Mouse (Mus musculus) gastrocnemius, postnatal 10 days (tissue): Measurements from ENCODE around the gene Smc5. TPM values are rescaled to one million over a fixed set of nuclear protein-coding genes. Genes with fewer than 3 reads are reported as not detected.
A peak's percentile ranks its signal among the peaks of the same experiment; 100 is the strongest.

Experiments
- DNase-seq: peaks from one replicate; pipeline ENCODE4 v3.0.0; 2021; ENCODE audit warnings: mixed read lengths
- long read RNA-seq, 2 experiments: library from polyadenylated mRNA; stranded (forward); transcript quantifications; one replicate each; pipeline ENCODE4 v2.0.0; 2021
- total RNA-seq, 2 experiments: library from RNA; stranded (reverse); gene quantifications; 2 replicates each; pipeline ENCODE4 v1.2.3; 2021

Gene Smc5
- 10 to 100 TPM; 19.1 to 25.8 TPM for total RNA-seq
- long read RNA-seq, experiment 1, full-length matches to known transcripts, result 7 of 17 reads
- long read RNA-seq, experiment 1, partial matches to known transcripts, result 2 of 17 reads
- long read RNA-seq, experiment 1, other reads (novel, unspliced or antisense), result 8 of 17 reads
- long read RNA-seq, experiment 2, full-length matches to known transcripts, result 4 of 7 reads
- long read RNA-seq, experiment 2, partial matches to known transcripts, result 1 of 7 reads
- long read RNA-seq, experiment 2, other reads (novel, unspliced or antisense), result 2 of 7 reads

- DNase-seq, result peak; percentile 97
Measured at GRCm38 (mm10) chr19:23273355-23274053, at the start of gene Smc5. Smc5 (minus strand) TSS chr19:23273897.

GRCm38 (mm10) chr19:23323107-23323506 is 49.4 kb upstream of the Smc5 start:
- no peak for DNase-seq

- no peak for DNase-seq
Measured at GRCm38 (mm10) chr19:23317989-23318358, 44.3 kb upstream of the Smc5 start.

DNA sequence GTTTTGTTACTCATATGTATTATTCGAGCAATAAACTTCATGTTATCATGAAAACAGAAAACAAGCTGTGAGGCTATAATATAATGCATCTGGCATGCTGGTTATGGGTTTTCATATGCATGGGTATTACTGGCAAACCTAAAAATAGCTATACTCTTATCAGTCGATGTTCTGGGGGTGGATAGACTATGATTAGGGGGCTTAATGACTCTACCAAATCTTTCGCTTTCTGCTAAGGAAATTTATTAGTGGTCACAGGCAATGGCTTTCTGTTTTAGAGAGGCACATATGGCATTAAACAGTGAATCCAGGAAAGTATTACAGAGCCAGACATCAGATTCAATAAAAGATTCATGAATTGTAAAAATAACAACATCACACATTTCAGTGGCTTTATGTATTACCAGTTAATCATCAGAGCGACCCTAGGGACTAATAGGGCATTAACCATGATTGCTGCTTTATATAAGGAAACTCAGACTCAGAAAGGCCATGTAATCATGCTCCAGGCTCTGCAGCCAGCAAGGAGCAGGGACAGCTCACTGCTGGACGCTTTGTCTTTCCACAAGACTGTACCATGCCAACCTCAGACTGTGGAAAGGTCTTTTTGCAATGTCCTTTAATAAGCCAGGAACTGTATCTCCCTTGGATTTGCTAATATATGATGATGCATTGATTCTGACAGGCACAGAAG is 43.7 kb upstream of the Smc5 start:
- no peak for DNase-seq

DNA sequence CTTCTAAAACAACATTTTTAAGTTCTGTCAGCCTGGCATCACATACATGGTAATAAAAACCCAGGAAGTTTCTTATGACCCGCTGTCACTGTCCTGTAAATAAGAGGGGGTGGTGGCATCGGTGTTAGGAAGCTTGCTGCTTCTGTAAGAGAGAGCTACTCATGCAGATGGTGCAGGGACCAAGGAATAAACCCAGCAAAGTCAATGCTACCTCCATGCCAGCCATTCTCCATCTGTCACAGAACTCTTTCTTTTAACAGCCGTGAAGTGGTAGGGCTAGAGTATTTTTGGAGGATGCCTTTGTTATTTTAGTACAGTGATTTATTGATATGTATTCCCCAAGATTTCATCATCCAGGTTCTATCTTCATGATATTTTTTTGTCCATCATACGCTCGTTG is 43.2 kb upstream of the Smc5 start:
- no peak for DNase-seq

GRCm38 (mm10) chr19:23309979-23310378 is 36.3 kb upstream of the Smc5 start:
- DNase-seq, result no peak

DNA sequence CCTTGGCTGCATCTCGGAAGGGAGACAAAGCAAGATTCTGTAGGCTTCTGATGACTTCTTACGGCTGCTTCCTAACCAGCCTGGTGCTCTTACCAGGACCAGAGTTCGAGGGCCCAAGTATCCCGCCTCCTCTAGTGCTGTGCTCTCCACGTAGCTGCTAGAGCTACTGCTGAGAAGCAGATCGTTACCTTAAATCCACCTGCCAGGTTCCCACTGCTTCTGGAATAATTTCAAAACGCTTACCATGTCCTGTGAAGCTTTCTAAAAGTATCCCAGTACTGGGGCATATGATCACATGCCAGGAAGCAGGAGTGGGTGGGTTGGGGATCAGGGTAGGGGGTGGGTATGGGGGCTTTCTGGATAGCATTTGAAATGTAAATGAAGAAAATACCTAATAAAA is 33.0 kb upstream of the Smc5 start:
- no peak for DNase-seq

- DNase-seq, result no peak
Measured at GRCm38 (mm10) chr19:23299987-23300386, 26.3 kb upstream of the Smc5 start.

GRCm38 (mm10) chr19:23298917-23299316 is 25.2 kb upstream of the Smc5 start:
- no peak for DNase-seq

- DNase-seq, result no peak
Measured at GRCm38 (mm10) chr19:23297191-23297590, 23.5 kb upstream of the Smc5 start.

- DNase-seq, result no peak
Measured at GRCm38 (mm10) chr19:23289251-23289650, 15.6 kb upstream of the Smc5 start.

GRCm38 (mm10) chr19:23281911-23282660 is 8.4 kb upstream of the Smc5 start:
- no peak for DNase-seq

GRCm38 (mm10) chr19:23274054-23274724 is 492 bp upstream of the Smc5 start:
- no peak for DNase-seq

- no peak for DNase-seq
Measured at GRCm38 (mm10) chr19:23256771-23257170, 16.9 kb downstream of the Smc5 start.

- DNase-seq, result no peak
Measured at GRCm38 (mm10) chr19:23246473-23246872, 27.2 kb downstream of the Smc5 start.

GRCm38 (mm10) chr19:23225065-23225464 is 48.6 kb downstream of the Smc5 start:
- DNase-seq, result no peak

GRCm38 (mm10) chr19:23214326-23214725 is 59.4 kb downstream of the Smc5 start:
- DNase-seq, result no peak

DNA sequence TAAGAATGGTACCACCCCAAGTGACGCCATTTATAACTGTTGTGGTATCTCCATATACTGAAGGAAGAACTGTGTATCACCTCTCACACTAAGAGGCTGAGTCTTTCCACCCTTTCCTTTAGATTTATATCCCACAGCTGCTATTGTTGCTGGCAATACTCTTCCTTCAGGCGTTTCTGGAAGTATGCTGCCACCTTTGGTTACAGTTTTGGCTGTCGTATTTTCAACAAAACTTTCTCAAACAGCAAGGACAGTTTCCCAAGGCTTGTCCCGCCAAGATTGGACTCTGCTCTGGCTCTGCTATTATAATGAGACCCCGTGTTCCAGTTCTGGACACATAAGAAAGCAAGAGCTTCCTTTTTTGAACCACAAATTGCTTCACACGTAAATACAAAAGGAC is 62.4 kb downstream of the Smc5 start:
- DNase-seq, result no peak

- no peak for DNase-seq
Measured at GRCm38 (mm10) chr19:23203505-23204053, 70.1 kb downstream of the Smc5 start.

DNA sequence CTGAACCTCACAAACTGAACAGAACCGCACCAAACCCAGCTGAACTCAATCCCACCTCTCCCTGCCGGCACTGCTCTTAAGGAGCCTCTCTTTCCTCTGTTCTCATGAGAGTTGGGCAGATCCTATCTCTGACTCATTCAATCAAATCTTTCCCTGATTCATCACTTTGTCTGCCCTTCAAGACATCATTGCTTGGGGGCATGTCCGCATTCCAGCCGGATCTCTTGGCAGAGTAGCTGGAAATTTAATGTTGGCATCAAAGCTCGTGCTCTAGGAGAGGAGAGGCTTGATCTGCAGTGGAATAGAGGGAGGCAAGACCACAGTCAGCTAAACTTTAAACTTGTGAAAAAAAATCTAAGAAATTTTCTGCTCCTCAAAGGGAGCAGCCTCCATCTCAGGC is 71.6 kb downstream of the Smc5 start:
- DNase-seq, result no peak

- DNase-seq, result no peak
Measured at GRCm38 (mm10) chr19:23193076-23193475, 80.6 kb downstream of the Smc5 start.

DNA sequence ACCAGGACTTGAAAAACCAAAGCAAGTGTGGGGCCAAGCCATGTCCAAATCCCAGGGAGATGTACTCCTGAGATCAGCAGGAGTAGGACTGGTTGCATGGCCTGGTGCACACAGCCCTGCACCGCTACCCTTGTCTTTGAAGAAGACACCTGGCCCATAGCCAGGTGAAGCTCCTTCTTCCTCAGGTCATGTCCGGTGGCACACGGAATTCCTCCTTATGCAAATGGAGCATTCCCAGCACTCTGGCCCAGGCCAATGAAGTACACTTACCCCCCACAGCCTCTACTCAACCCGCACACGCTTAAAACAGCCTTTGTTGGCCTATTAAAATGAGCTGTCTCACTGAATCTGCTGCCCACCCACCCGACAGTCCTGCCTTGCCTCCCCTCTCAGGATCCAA is 82.2 kb downstream of the Smc5 start:
- DNase-seq, result no peak
